Mouse (Mus musculus) fibroblast of lung, adult 2 months (primary cell): ENCODE measurements around the gene Scaf11.

Experiments
- DNase-seq: peaks from one replicate; pipeline ENCODE4 v3.0.0-alpha.2; 2011; ENCODE audit warnings: low read depth

Gene Scaf11

GRCm38 (mm10) chr15:96396641-96397344, 63.9 kb downstream of the Scaf11 start:
- DNase-seq: no peak

GRCm38 (mm10) chr15:96395071-96395470, 65.6 kb downstream of the Scaf11 start:
- no peak for DNase-seq

- DNase-seq: no peak
Measured at GRCm38 (mm10) chr15:96392878-96393277, 67.8 kb downstream of the Scaf11 start.

GRCm38 (mm10) chr15:96388565-96388964, 72.1 kb downstream of the Scaf11 start:
- no peak for DNase-seq

GRCm38 (mm10) chr15:96382223-96382622, 78.4 kb downstream of the Scaf11 start:
- DNase-seq: no peak

GRCm38 (mm10) chr15:96377701-96378100, 82.9 kb downstream of the Scaf11 start:
- no peak for DNase-seq

- peak; percentile 57 for DNase-seq
Measured at GRCm38 (mm10) chr15:96377263-96377662, 83.4 kb downstream of the Scaf11 start.

- no peak for DNase-seq
Measured at GRCm38 (mm10) chr15:96376214-96376613, 84.4 kb downstream of the Scaf11 start.

GRCm38 (mm10) chr15:96373161-96373560, 87.5 kb downstream of the Scaf11 start:
- no peak for DNase-seq

GRCm38 (mm10) chr15:96372628-96373027, 88.0 kb downstream of the Scaf11 start:
- DNase-seq: no peak

GRCm38 (mm10) chr15:96371311-96371710, 89.3 kb downstream of the Scaf11 start:
- no peak for DNase-seq

- no peak for DNase-seq
Measured at GRCm38 (mm10) chr15:96366176-96366963, 94.3 kb downstream of the Scaf11 start.

GRCm38 (mm10) chr15:96365351-96365750, 95.3 kb downstream of the Scaf11 start:
- no peak for DNase-seq
